Mouse (Mus musculus) cortical plate, adult 2 months (tissue): Measurements from ENCODE around the gene Azgp1. TPM values are rescaled to one million over a fixed set of nuclear protein-coding genes. Genes with fewer than 3 reads are reported as not detected.
"Not testable (repeated sequence)": the region's sequence is repeated elsewhere in the genome, so short reads cannot be mapped to it uniquely, and the experiment has no call there.

Experiments
- H3K27ac ChIP-seq: fragments of 200-500 bp; 2 replicates; pipeline ENCODE4 v1.5.1; 2012; ENCODE audit warnings: low read length, control low read depth, inconsistent platforms; ENCODE audit not compliant: insufficient read depth
- H3K4me1 ChIP-seq: fragments of 200-500 bp; 2 replicates; pipeline ENCODE4 v1.6.1; 2011; ENCODE audit warnings: low read length; ENCODE audit not compliant: control insufficient read depth, insufficient read depth
- H3K4me3 ChIP-seq: fragments of 200-500 bp; 2 replicates; pipeline ENCODE4 v1.5.1; 2011; ENCODE audit warnings: mild to moderate bottlenecking, low read length, control low read depth; ENCODE audit not compliant: insufficient read depth
- CTCF ChIP-seq: fragments of 200-500 bp; IDR thresholded peaks from 2 replicates; pipeline ENCODE4 v1.5.1; 2011; ENCODE audit warnings: mild to moderate bottlenecking, control low read depth, low read length; ENCODE audit not compliant: insufficient read depth; ENCODE audit errors: extremely low read depth
- POLR2A ChIP-seq: fragments of 200-500 bp; IDR thresholded peaks from 2 replicates; pipeline ENCODE4 v1.6.1; 2011; ENCODE audit warnings: mild to moderate bottlenecking, low read length, control low read depth; ENCODE audit not compliant: insufficient read depth; ENCODE audit errors: extremely low read depth
- polyA plus RNA-seq: library from polyadenylated mRNA; depleted of rRNA; stranded (reverse); fragments of >200 nt; gene quantifications from 2 replicates; pipeline ENCODE4 v1.2.3, GENCODE M21; 2012; rRNA removed

The Azgp1 gene
- polyA plus RNA-seq, result 0.10 TPM in 1 of 2 replicates, not detected in the other

DNA sequence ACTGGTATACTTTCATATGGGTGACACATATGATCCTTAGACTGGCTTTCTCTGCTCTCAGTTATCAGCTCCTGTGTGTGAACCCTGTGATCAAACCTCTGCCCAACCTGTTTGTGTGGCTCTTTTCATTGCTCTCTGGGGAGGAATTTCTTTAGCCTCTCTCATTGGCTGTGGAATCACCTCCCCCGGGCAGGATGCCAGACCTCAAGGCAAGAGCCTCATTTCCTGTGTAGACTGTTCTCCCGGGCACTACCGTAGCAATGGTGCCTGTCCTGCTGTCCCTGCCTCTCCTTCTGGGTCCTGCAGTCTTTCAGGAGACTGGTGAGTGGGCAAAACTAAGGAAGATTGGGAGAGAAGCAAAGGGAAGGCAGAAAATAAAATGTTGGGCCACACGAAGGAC is at the start of gene Azgp1:
Gene Azgp1, plus strand, starts transcription at position 221 of the 400 bp plus-strand sequence.
- Histone ChIP-seq H3K27ac (no peak within 1 kb of the TSS), H3K4me3 (no peak within 1 kb of the TSS), H3K4me1 (no peaks in the 10 kb centered on the region)
- TF ChIP-seq CTCF (no peak), POLR2A (no peak)

DNA sequence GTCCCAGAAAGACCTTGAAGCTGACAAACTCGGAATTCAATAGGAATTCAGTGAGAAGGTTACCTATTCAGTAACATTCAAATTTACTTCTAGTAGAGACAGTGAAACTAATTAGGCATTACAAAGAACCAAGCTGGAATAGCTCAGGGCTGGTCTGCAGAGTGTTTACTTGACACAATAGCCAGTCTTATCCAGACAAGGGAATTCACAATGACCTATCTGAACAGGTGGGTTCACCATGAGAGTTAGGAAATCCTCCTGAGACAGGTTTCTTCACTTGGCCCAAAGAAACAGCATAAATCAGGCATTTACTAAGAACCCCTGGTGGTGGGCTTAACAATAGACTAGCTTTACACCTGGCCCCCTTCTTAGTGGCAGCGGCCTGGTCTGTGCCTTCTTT is 47.4 kb upstream of the Azgp1 start:
- not testable (repeated sequence) for H3K4me1 ChIP-seq, H3K4me3 ChIP-seq, H3K27ac ChIP-seq

DNA sequence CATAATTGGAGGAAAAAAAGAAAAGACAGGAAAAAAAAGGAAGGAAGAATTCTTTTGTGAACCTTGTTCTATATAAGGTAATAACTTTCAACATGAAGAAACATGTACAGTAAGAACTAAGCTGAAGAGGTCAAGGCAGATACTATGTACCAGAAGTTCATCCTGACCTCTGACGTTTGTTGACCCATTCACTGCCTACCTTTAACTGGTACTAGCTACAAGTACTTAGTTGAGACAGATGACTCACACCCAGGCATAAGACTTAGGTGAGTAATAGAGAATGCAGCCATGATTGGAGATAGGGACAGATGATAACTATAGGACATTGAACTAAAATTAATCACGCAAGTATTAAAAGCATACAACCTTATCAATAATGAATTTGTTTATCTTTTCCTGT is 44.8 kb upstream of the Azgp1 start:
- no peaks in the 10 kb centered on the region for H3K4me1 ChIP-seq
- no peak overlapping the region for H3K27ac ChIP-seq
- no peak for TF ChIP-seq POLR2A
- no peak for TF ChIP-seq CTCF
- H3K4me3 ChIP-seq, result no peak overlapping the region

DNA sequence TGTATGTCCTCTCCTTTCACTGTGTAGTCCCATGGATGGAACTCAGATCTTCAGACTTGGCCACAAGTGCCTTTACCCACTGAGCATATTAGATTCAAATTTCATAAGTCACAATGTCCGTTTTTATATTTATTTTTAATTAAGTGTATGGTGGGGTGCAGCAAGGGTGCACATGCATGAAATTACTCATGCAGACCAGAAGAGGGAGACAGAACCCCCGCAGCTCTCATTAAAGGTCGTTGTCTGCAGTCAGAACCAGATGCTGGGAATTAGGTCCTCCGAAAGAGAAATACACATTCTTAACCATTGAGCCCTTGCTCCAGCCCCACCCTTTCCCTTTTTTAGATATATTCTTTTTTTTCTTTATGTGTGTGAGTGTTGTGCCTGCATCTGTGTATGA is 44.1 kb upstream of the Azgp1 start:
- Histone ChIP-seq H3K4me1 (no peaks in the 10 kb centered on the region), H3K4me3 (no peak overlapping the region), H3K27ac (no peak overlapping the region)
- TF ChIP-seq CTCF (no peak), POLR2A (no peak)

- no peaks in the 10 kb centered on the region for H3K4me1 ChIP-seq
- H3K4me3 ChIP-seq, result no peak overlapping the region
These were observed 40.4 kb upstream of the Azgp1 start for GRCm38 (mm10) chr5:137940948-137941347.

GRCm38 (mm10) chr5:137943133-137943532 is 38.2 kb upstream of the Azgp1 start:
- H3K4me3 ChIP-seq, result no peak overlapping the region
- TF ChIP-seq POLR2A (no peak), CTCF (no peak)
- no peaks in the 10 kb centered on the region for H3K4me1 ChIP-seq
- no peak overlapping the region for H3K27ac ChIP-seq

More at GRCm38 (mm10) chr5:137940948-137941347, 40.4 kb upstream of the Azgp1 start:
- TF ChIP-seq POLR2A, result no peak
- TF ChIP-seq CTCF, result no peak
- H3K27ac ChIP-seq, result no peak overlapping the region

DNA sequence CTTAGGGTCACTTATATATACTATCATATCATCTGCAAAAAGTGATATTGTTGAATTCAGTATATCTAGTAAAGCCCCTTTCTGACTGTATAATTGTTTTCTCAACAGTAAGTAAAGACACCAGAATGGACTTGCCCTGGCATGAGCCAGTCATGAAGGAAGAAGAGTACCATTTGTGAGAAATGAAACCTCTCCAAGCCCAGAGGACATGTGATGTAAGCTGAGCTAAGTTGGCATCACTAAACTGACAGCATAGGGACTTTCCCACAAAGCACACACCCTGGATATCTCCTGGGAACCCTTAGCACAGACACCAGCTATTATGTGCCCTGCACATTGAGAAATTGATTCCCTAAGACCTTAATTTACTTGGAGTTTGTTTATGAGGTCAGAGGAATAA is 34.0 kb upstream of the Azgp1 start:
- Histone ChIP-seq H3K27ac (no peak overlapping the region), H3K4me1 (no peaks in the 10 kb centered on the region), H3K4me3 (no peak overlapping the region)
- no peak for TF ChIP-seq CTCF
- TF ChIP-seq POLR2A, result no peak

DNA sequence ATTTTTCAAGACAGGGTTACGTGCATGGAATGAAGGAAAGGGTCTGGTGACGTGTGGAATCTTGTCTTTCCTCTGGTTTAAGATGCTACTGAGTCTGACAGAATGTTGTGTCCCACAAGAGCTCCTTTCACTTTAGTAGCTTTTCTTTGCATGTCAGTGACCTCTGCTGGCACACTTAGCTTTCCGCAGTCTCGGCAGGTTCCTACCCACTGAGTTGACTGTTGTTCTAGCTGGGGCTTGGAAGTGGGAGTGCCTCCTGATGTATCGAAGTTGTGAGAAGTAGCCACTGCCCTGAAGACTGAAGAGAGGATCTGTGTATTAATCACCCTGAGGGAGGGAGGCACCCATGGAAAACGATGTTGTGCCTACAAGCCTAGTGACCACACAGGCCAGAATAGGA is 30.1 kb upstream of the Azgp1 start:
- H3K27ac ChIP-seq, result no peak overlapping the region
- no peaks in the 10 kb centered on the region for H3K4me1 ChIP-seq
- H3K4me3 ChIP-seq, result no peak overlapping the region
- no peak for TF ChIP-seq CTCF
- TF ChIP-seq POLR2A, result no peak

GRCm38 (mm10) chr5:137956404-137956803 is 24.9 kb upstream of the Azgp1 start:
- Histone ChIP-seq H3K27ac (no peak overlapping the region), H3K4me1 (no peaks in the 10 kb centered on the region), H3K4me3 (no peak overlapping the region)
- TF ChIP-seq CTCF, result no peak
- TF ChIP-seq POLR2A, result no peak

GRCm38 (mm10) chr5:137962945-137963344 is 18.4 kb upstream of the Azgp1 start, which contains the start of gene Gjc3:
Gjc3 (minus strand) TSS chr5:137963098.
- peak within 1 kb of the TSS; percentile 45 for H3K4me3 ChIP-seq

GRCm38 (mm10) chr5:137966492-137966891 is 14.8 kb upstream of the Azgp1 start:
- Histone ChIP-seq H3K27ac (0 out of 2 replicates have a peak overlapping the region, but pooled peaks have one; percentile 40), H3K4me1 (no peaks in the 10 kb centered on the region), H3K4me3 (no peak overlapping the region)
- no peak for TF ChIP-seq CTCF
- no peak for TF ChIP-seq POLR2A

More at GRCm38 (mm10) chr5:137962945-137963344, 18.4 kb upstream of the Azgp1 start, which contains the start of gene Gjc3:
- peak within 1 kb of the TSS; percentile 96 for H3K27ac ChIP-seq
- TF ChIP-seq CTCF, result no peak
- no peaks in the 10 kb centered on the region for H3K4me1 ChIP-seq
